Mouse (Mus musculus) hindbrain, embryonic 14.5 days (tissue): ENCODE results near the gene 4430402I18Rik. TPM values are rescaled to one million over a fixed set of nuclear protein-coding genes. Genes with fewer than 3 reads are reported as not detected.

Source experiments
- ATAC-seq: fragments of 200-750 bp; cut with Nextera tagmentation; 2 replicates; pipeline ENCODE4 v1.8.0; 2017; ENCODE audit warnings: moderate number of reproducible peaks, mild to moderate bottlenecking, moderate TSS enrichment, moderate library complexity; ENCODE audit not compliant: low FRiP score
- DNase-seq: peaks from one replicate; pipeline ENCODE4 v3.0.0-alpha.2; 2015; ENCODE audit warnings: low spot score
- H3K27ac ChIP-seq: fragments of 300-500 bp; sonication (generic); 2 replicates; pipeline ENCODE4 v1.5.1; 2014; ENCODE audit warnings: mild to moderate bottlenecking, moderate library complexity
- H3K27me3 ChIP-seq: fragments of 300-500 bp; sonication (generic); 2 replicates; pipeline ENCODE4 v1.6.1; 2014; ENCODE audit warnings: mild to moderate bottlenecking, low read length, mixed read lengths; ENCODE audit not compliant: control insufficient read depth, insufficient read depth
- H3K36me3 ChIP-seq: fragments of 300-500 bp; sonication (generic); replicated peaks from 2 replicates; pipeline ENCODE4 v1.6.1; 2014; ENCODE audit not compliant: control insufficient read depth, insufficient read depth
- H3K4me1 ChIP-seq: fragments of 300-500 bp; sonication (generic); replicated peaks from 2 replicates; pipeline ENCODE4 v1.6.1; 2014; ENCODE audit warnings: antibody characterized with exemption, low read length, mixed read lengths; ENCODE audit not compliant: control insufficient read depth, insufficient read depth
- H3K4me2 ChIP-seq: fragments of 300-500 bp; sonication (generic); replicated peaks from 2 replicates; pipeline ENCODE4 v1.6.1; 2014; ENCODE audit warnings: mild to moderate bottlenecking, moderate library complexity
- H3K4me3 ChIP-seq: fragments of 300-500 bp; sonication (generic); replicated peaks from 2 replicates; pipeline ENCODE4 v1.5.1; 2014; ENCODE audit warnings: mild to moderate bottlenecking, low read length
- H3K9ac ChIP-seq: fragments of 300-500 bp; sonication (generic); 2 replicates; pipeline ENCODE4 v1.6.1; 2014
- H3K9me3 ChIP-seq: fragments of 300-500 bp; sonication (generic); 2 replicates; pipeline ENCODE4 v1.6.1; 2016; ENCODE audit warnings: low read length; ENCODE audit not compliant: control insufficient read depth
- WGBS: fragments of 180-500 bp; shearing (Covaris S2); extraction: QIAGEN DNeasy Blood & Tissue Kit; methylation state at CpG from one replicate; pipeline ENCODE4 v1.1.7; 2014; 5-methylcytosine and 5-hydroxymethylcytosine counted together
- polyA plus RNA-seq: library from polyadenylated mRNA; unstranded; fragments of >200 nt; fragmentation: Nextera tagmentation; extraction: Ambion mirVana; gene quantifications from 2 replicates; pipeline ENCODE4 v1.2.1, GENCODE M21; 2014

4430402I18Rik gene
- polyA plus RNA-seq, 1 experiment from 2014 or later, result 2.0 TPM

GRCm38 (mm10) chr19:28997976-28998630 is 30.5 kb upstream of the 4430402I18Rik start:
- H3K27me3 ChIP-seq, result no peaks in the 10 kb centered on the region
- ATAC-seq, result no peak
- no peak overlapping the region for H3K4me3 ChIP-seq
- peaks cover 66% of the 10 kb centered on the region for H3K36me3 ChIP-seq
- no peak for DNase-seq
- no peak overlapping the region for H3K27ac ChIP-seq
- H3K4me2 ChIP-seq, result no peak overlapping the region
- H3K9ac ChIP-seq, result no peak overlapping the region
- 0 out of 2 replicates have a peak, but pooled peaks cover 3% of the 10 kb centered on the region for H3K4me1 ChIP-seq
- WGBS, result 96% methylated on average over 4 of the region's 4 CpGs
- no peaks in the 10 kb centered on the region for H3K9me3 ChIP-seq

GRCm38 (mm10) chr19:28995366-28995765 is 27.8 kb upstream of the 4430402I18Rik start:
- peaks cover 13% of the 10 kb centered on the region for H3K4me1 ChIP-seq
- ATAC-seq (no peak), DNase-seq (no peak)
- peaks cover 45% of the 10 kb centered on the region for H3K36me3 ChIP-seq
- H3K27me3 ChIP-seq, result no peaks in the 10 kb centered on the region
- H3K4me3 ChIP-seq, result no peak overlapping the region
- no peak overlapping the region for H3K27ac ChIP-seq
- WGBS, result 91% methylated on average over 5 of the region's 5 CpGs
- no peak overlapping the region for H3K9ac ChIP-seq
- no peak overlapping the region for H3K4me2 ChIP-seq
- H3K9me3 ChIP-seq, result no peaks in the 10 kb centered on the region

- 55% methylated on average over 7 of the region's 7 CpGs for WGBS
- ATAC-seq, result peak; percentile 47; the same call in 1 of the 2 replicates
Observed at GRCm38 (mm10) chr19:28994870-28995269, 27.3 kb upstream of the 4430402I18Rik start.

GRCm38 (mm10) chr19:28991391-28991790 is 23.8 kb upstream of the 4430402I18Rik start:
- DNase-seq, result no peak
- Histone ChIP-seq H3K36me3 (peaks cover 19% of the 10 kb centered on the region), H3K4me3 (peak overlapping the region; percentile 84), H3K4me2 (peak overlapping the region; percentile 80), H3K27me3 (no peaks in the 10 kb centered on the region), H3K27ac (no peak overlapping the region), H3K9ac (peak overlapping the region; percentile 91), H3K9me3 (no peaks in the 10 kb centered on the region), H3K4me1 (peaks cover 13% of the 10 kb centered on the region)
- 75% methylated on average over 5 of the region's 5 CpGs for WGBS
- ATAC-seq, result no peak

More at GRCm38 (mm10) chr19:28994870-28995269, 27.3 kb upstream of the 4430402I18Rik start:
- H3K4me2 ChIP-seq, result no peak overlapping the region
- H3K36me3 ChIP-seq, result peaks cover 41% of the 10 kb centered on the region
- no peaks in the 10 kb centered on the region for H3K9me3 ChIP-seq
- H3K27me3 ChIP-seq, result no peaks in the 10 kb centered on the region
- H3K4me1 ChIP-seq, result peaks cover 13% of the 10 kb centered on the region
- H3K9ac ChIP-seq, result no peak overlapping the region
- no peak overlapping the region for H3K27ac ChIP-seq
- no peak overlapping the region for H3K4me3 ChIP-seq
- DNase-seq, result peak; percentile 29

- Histone ChIP-seq H3K36me3 (peaks cover 12% of the 10 kb centered on the region), H3K4me1 (peaks cover 13% of the 10 kb centered on the region), H3K9ac (peak overlapping the region; percentile 91), H3K9me3 (no peaks in the 10 kb centered on the region), H3K4me3 (peak overlapping the region; percentile 84), H3K27me3 (no peaks in the 10 kb centered on the region), H3K27ac (peak overlapping the region; percentile 88), H3K4me2 (peak overlapping the region; percentile 80)
- ATAC-seq (peak; percentile 49), DNase-seq (peak; percentile 42)
- 1% methylated on average over 41 of the region's 41 CpGs for WGBS
Observed at GRCm38 (mm10) chr19:28990590-28991221, 23.1 kb upstream of the 4430402I18Rik start.

GRCm38 (mm10) chr19:28990194-28990589 is 22.6 kb upstream of the 4430402I18Rik start, which contains the start of gene Cdc37l1:
Cdc37l1 (plus strand) TSS chr19:28990352.
- H3K9me3 ChIP-seq, result no peaks in the 10 kb centered on the region
- no peaks in the 10 kb centered on the region for H3K27me3 ChIP-seq
- peak within 1 kb of the TSS; percentile 91 for H3K9ac ChIP-seq
- peak; percentile 94 for ATAC-seq
- H3K4me2 ChIP-seq, result peak within 1 kb of the TSS; percentile 80
- H3K27ac ChIP-seq, result peak within 1 kb of the TSS; percentile 88
- peaks cover 13% of the 10 kb centered on the region for H3K4me1 ChIP-seq
- peaks cover 7% of the 10 kb centered on the region for H3K36me3 ChIP-seq
- under 1% methylated on average over 37 of the region's 37 CpGs for WGBS
- H3K4me3 ChIP-seq, result peak within 1 kb of the TSS; percentile 84
- DNase-seq, result peak; percentile 98

GRCm38 (mm10) chr19:28989515-28989914 is 21.9 kb upstream of the 4430402I18Rik start:
- 72% methylated on average over 8 of the region's 8 CpGs for WGBS
- Histone ChIP-seq H3K4me3 (peak overlapping the region; percentile 84), H3K9me3 (no peaks in the 10 kb centered on the region), H3K27me3 (no peaks in the 10 kb centered on the region), H3K9ac (peak overlapping the region; percentile 91), H3K4me1 (peaks cover 11% of the 10 kb centered on the region), H3K27ac (peak overlapping the region; percentile 88; the same call in 1 of the 2 replicates), H3K4me2 (peak overlapping the region; percentile 80), H3K36me3 (peaks cover under 1% of the 10 kb centered on the region; the same call in 1 of the 2 replicates)
- ATAC-seq (no peak), DNase-seq (no peak)

- Histone ChIP-seq H3K4me1 (no peaks in the 10 kb centered on the region), H3K27ac (no peak overlapping the region), H3K9ac (no peak overlapping the region), H3K36me3 (no peaks in the 10 kb centered on the region), H3K27me3 (no peaks in the 10 kb centered on the region), H3K9me3 (no peaks in the 10 kb centered on the region), H3K4me3 (no peak overlapping the region), H3K4me2 (no peak overlapping the region)
- ATAC-seq, result no peak
- DNase-seq, result no peak
- 91% methylated on average over 7 of the region's 7 CpGs for WGBS
Observed at GRCm38 (mm10) chr19:28982617-28983016, 15.0 kb upstream of the 4430402I18Rik start.

GRCm38 (mm10) chr19:28974862-28975611 is 7.4 kb upstream of the 4430402I18Rik start:
- Histone ChIP-seq H3K4me2 (peak overlapping the region; percentile 76), H3K9ac (peak overlapping the region; percentile 61), H3K27me3 (0 out of 2 replicates have a peak, but pooled peaks cover 3% of the 10 kb centered on the region), H3K36me3 (no peaks in the 10 kb centered on the region), H3K4me3 (peak overlapping the region; percentile 37), H3K27ac (no peak overlapping the region), H3K9me3 (no peaks in the 10 kb centered on the region), H3K4me1 (no peaks in the 10 kb centered on the region)
- peak; percentile 71 for DNase-seq
- ATAC-seq, result peak; percentile 92
- WGBS, result 15% methylated on average over 35 of the region's 35 CpGs
